Mouse (Mus musculus): ENCODE data around the gene Plbd2.

Gene Plbd2

GRCm38 (mm10) chr5:120476296-120476695 lies 27.1 kb downstream of the Plbd2 start, which contains the start of gene Sds:
Gene Sds (plus strand): TSS chr5:120476526.
- DNase-seq (ENCODE audit: low read depth, low spot score), result no peak

- no peak for DNase-seq (ENCODE audit: low read depth, low spot score)
These were observed 27.6 kb downstream of the Plbd2 start for GRCm38 (mm10) chr5:120475861-120476260.

- DNase-seq (ENCODE audit: low read depth, low spot score), result no peak
These were observed 30.1 kb downstream of the Plbd2 start for GRCm38 (mm10) chr5:120473361-120473760.

- no peak for DNase-seq (ENCODE audit: low read depth, low spot score)
These were observed 30.7 kb downstream of the Plbd2 start, which contains the start of gene Sdsl for GRCm38 (mm10) chr5:120472770-120473169. Gene Sdsl (minus strand): TSS chr5:120472810.

GRCm38 (mm10) chr5:120471538-120471937 lies 31.9 kb downstream of the Plbd2 start:
- no peak for DNase-seq (ENCODE audit: low read depth, low spot score)

- DNase-seq (ENCODE audit: low read depth, low spot score), result no peak
These were observed 34.6 kb downstream of the Plbd2 start for GRCm38 (mm10) chr5:120468830-120469229.

- DNase-seq (ENCODE audit: low read depth, low spot score), result no peak
These were observed 35.1 kb downstream of the Plbd2 start for GRCm38 (mm10) chr5:120468336-120468735.

- no peak for DNase-seq (ENCODE audit: low read depth, low spot score)
These were observed 36.4 kb downstream of the Plbd2 start for GRCm38 (mm10) chr5:120467026-120467425.

- DNase-seq (ENCODE audit: low read depth, low spot score), result no peak
These were observed 37.6 kb downstream of the Plbd2 start for GRCm38 (mm10) chr5:120465860-120466259.

GRCm38 (mm10) chr5:120465062-120465461 lies 38.4 kb downstream of the Plbd2 start:
- DNase-seq (ENCODE audit: low read depth, low spot score), result peak; percentile 71

- peak; percentile 34 for DNase-seq (ENCODE audit: low read depth, low spot score)
These were observed 39.1 kb downstream of the Plbd2 start for GRCm38 (mm10) chr5:120464321-120464720.

- no peak for DNase-seq (ENCODE audit: low read depth, low spot score)
These were observed 41.5 kb downstream of the Plbd2 start for GRCm38 (mm10) chr5:120461902-120462301.

GRCm38 (mm10) chr5:120459133-120459532 lies 44.3 kb downstream of the Plbd2 start:
- no peak for DNase-seq (ENCODE audit: low read depth, low spot score)

GRCm38 (mm10) chr5:120457628-120458027 lies 45.8 kb downstream of the Plbd2 start:
- DNase-seq (ENCODE audit: low read depth, low spot score), result peak; percentile 66

GRCm38 (mm10) chr5:120456841-120457554 lies 46.4 kb downstream of the Plbd2 start:
- no peak for DNase-seq (ENCODE audit: low read depth, low spot score)

GRCm38 (mm10) chr5:120456253-120456652 lies 47.2 kb downstream of the Plbd2 start:
- DNase-seq (ENCODE audit: low read depth, low spot score), result no peak

GRCm38 (mm10) chr5:120454756-120455337 lies 48.6 kb downstream of the Plbd2 start:
- no peak for DNase-seq (ENCODE audit: low read depth, low spot score)

GRCm38 (mm10) chr5:120447305-120447704 lies 56.1 kb downstream of the Plbd2 start:
- no peak for DNase-seq (ENCODE audit: low read depth, low spot score)

- peak; percentile 88 for DNase-seq (ENCODE audit: low read depth, low spot score)
These were observed 62.7 kb downstream of the Plbd2 start for GRCm38 (mm10) chr5:120440733-120441132.

- DNase-seq (ENCODE audit: low read depth, low spot score), result no peak
These were observed 63.3 kb downstream of the Plbd2 start for GRCm38 (mm10) chr5:120439887-120440670.

- peak; percentile 20 for DNase-seq (ENCODE audit: low read depth, low spot score)
These were observed 64.3 kb downstream of the Plbd2 start for GRCm38 (mm10) chr5:120438991-120439710.

- no peak for DNase-seq (ENCODE audit: low read depth, low spot score)
These were observed 65.0 kb downstream of the Plbd2 start for GRCm38 (mm10) chr5:120438469-120438868.

Measured in CD4-positive, CD25-positive, alpha-beta regulatory T cell, adult 2 months (primary cell).